Mouse (Mus musculus) midbrain, embryonic 16.5 days (tissue): Measurements from ENCODE around the gene Efemp2. TPM values are rescaled to one million over a fixed set of nuclear protein-coding genes. Genes with fewer than 3 reads are reported as not detected.

Experiments used
- ATAC-seq: fragments of 200-750 bp; cut with Nextera tagmentation; 2 replicates; pipeline ENCODE4 v1.8.0; 2017; ENCODE audit warnings: moderate TSS enrichment
- H3K27ac ChIP-seq: fragments of 300-500 bp; sonication (generic); 2 replicates; pipeline ENCODE4 v1.5.1; 2014; ENCODE audit warnings: mild to moderate bottlenecking, low read length, mixed read lengths
- H3K27me3 ChIP-seq: fragments of 300-500 bp; sonication (generic); 2 replicates; pipeline ENCODE4 v1.6.1; 2014; ENCODE audit warnings: low read depth, low read length, mixed read lengths; ENCODE audit not compliant: control insufficient read depth, insufficient read depth
- H3K36me3 ChIP-seq: fragments of 300-500 bp; sonication (generic); 2 replicates; pipeline ENCODE4 v1.6.1; 2014; ENCODE audit warnings: mild to moderate bottlenecking, low read length, moderate library complexity, mixed read lengths; ENCODE audit not compliant: control insufficient read depth, insufficient read depth
- H3K4me1 ChIP-seq: fragments of 300-500 bp; sonication (generic); 2 replicates; pipeline ENCODE4 v1.6.1; 2014; ENCODE audit warnings: mild to moderate bottlenecking, low read length, mixed read lengths; ENCODE audit not compliant: control insufficient read depth, insufficient read depth
- H3K4me2 ChIP-seq: fragments of 300-500 bp; sonication (generic); 2 replicates; pipeline ENCODE4 v1.6.1; 2014; ENCODE audit warnings: mild to moderate bottlenecking, low read length, mixed read lengths
- H3K4me3 ChIP-seq: fragments of 300-500 bp; sonication (generic); 2 replicates; pipeline ENCODE4 v1.5.1; 2014; ENCODE audit warnings: low read depth, mild to moderate bottlenecking, low read length, moderate library complexity, mixed read lengths
- H3K9ac ChIP-seq: fragments of 300-500 bp; sonication (generic); 2 replicates; pipeline ENCODE4 v1.6.1; 2014; ENCODE audit warnings: low read depth, low read length, mixed read lengths
- H3K9me3 ChIP-seq: fragments of 300-500 bp; sonication (generic); replicated peaks from 2 replicates; pipeline ENCODE4 v1.6.1; 2014; ENCODE audit warnings: mild to moderate bottlenecking, low read length, mixed read lengths; ENCODE audit not compliant: control insufficient read depth, poor library complexity, severe bottlenecking
- WGBS: fragments of 180-500 bp; shearing (Covaris S2); extraction: QIAGEN DNeasy Blood & Tissue Kit; methylation state at CpG from one replicate; pipeline ENCODE4 v1.1.7; 2014; 5-methylcytosine and 5-hydroxymethylcytosine counted together
- polyA plus RNA-seq: library from polyadenylated mRNA; unstranded; fragments of >200 nt; fragmentation: Nextera tagmentation; extraction: Ambion mirVana; gene quantifications from 2 replicates; pipeline ENCODE4 v1.2.1, GENCODE M21; 2015

The Efemp2 gene
- polyA plus RNA-seq, 1 experiment from 2014 or later, result 34.1 TPM

- Histone ChIP-seq H3K4me2 (no peak overlapping the region), H3K9me3 (no peaks in the 10 kb centered on the region), H3K4me1 (no peaks in the 10 kb centered on the region), H3K9ac (no peak overlapping the region), H3K27ac (no peak overlapping the region), H3K27me3 (no peaks in the 10 kb centered on the region), H3K4me3 (no peak overlapping the region), H3K36me3 (no peaks in the 10 kb centered on the region)
- ATAC-seq, result no peak
- WGBS, result 80% methylated on average over 8 of the region's 8 CpGs
Measured at GRCm38 (mm10) chr19:5516906-5517505, 43.3 kb downstream of the Efemp2 start.

- H3K9ac ChIP-seq, result no peak overlapping the region
- WGBS, result 90% methylated on average over 3 of the region's 3 CpGs
- no peaks in the 10 kb centered on the region for H3K27me3 ChIP-seq
- H3K4me2 ChIP-seq, result no peak overlapping the region
- no peak overlapping the region for H3K4me3 ChIP-seq
- no peaks in the 10 kb centered on the region for H3K9me3 ChIP-seq
- no peaks in the 10 kb centered on the region for H3K36me3 ChIP-seq
- no peaks in the 10 kb centered on the region for H3K4me1 ChIP-seq
- ATAC-seq, result no peak
- no peak overlapping the region for H3K27ac ChIP-seq
Measured at GRCm38 (mm10) chr19:5518721-5519120, 45.0 kb downstream of the Efemp2 start.

DNA sequence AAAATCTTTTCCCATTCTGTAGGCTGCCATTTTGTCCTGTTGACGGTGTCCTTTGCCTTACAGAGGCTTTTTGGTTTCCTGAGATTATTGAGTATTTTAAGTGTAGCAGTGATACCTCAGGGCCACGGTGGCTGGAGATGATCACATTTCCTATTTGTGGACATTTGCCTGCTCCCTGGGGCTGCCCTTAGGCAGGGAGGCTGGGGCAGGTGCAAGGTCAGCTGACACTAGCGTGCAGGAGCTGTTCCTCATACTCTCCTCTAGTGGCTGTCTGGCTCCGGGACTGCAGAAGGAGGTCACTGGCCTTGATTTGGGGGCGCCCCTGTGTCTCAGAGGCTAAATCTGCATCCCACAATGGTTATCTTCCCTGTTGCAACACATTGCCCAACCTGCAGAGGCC, 51.5 kb downstream of the Efemp2 start:
- peaks cover 7% of the 10 kb centered on the region for H3K4me1 ChIP-seq
- 69% methylated on average over 5 of the region's 5 CpGs for WGBS
- ATAC-seq, result no peak
- H3K9me3 ChIP-seq, result no peaks in the 10 kb centered on the region
- H3K4me2 ChIP-seq, result no peak overlapping the region
- H3K36me3 ChIP-seq, result no peaks in the 10 kb centered on the region
- H3K4me3 ChIP-seq, result no peak overlapping the region
- no peaks in the 10 kb centered on the region for H3K27me3 ChIP-seq
- H3K9ac ChIP-seq, result no peak overlapping the region
- H3K27ac ChIP-seq, result no peak overlapping the region

- H3K9me3 ChIP-seq, result no peaks in the 10 kb centered on the region
- H3K4me1 ChIP-seq, result peaks cover 10% of the 10 kb centered on the region
- no peaks in the 10 kb centered on the region for H3K27me3 ChIP-seq
- ATAC-seq, result peak; percentile 86
- H3K4me3 ChIP-seq, result no peak overlapping the region
- whole genome bisulfite sequencing, result 9% methylated on average over 20 of the region's 20 CpGs
- no peaks in the 10 kb centered on the region for H3K36me3 ChIP-seq
- H3K27ac ChIP-seq, result peak overlapping the region; percentile 11; the same call in 1 of the 2 replicates
- peak overlapping the region; percentile 34 for H3K4me2 ChIP-seq
- H3K9ac ChIP-seq, result 0 out of 2 replicates have a peak overlapping the region, but pooled peaks have one; percentile 24
Measured at GRCm38 (mm10) chr19:5529325-5530137, 55.8 kb downstream of the Efemp2 start.

GRCm38 (mm10) chr19:5530138-5530524, 56.4 kb downstream of the Efemp2 start:
- peaks cover 10% of the 10 kb centered on the region for H3K4me1 ChIP-seq
- H3K4me3 ChIP-seq, result no peak overlapping the region
- no peaks in the 10 kb centered on the region for H3K9me3 ChIP-seq
- no peak overlapping the region; the same call in 1 of the 2 replicates for H3K4me2 ChIP-seq
- WGBS, result 11% methylated on average over 7 of the region's 7 CpGs
- no peak for ATAC-seq
- H3K27me3 ChIP-seq, result no peaks in the 10 kb centered on the region
- no peak overlapping the region for H3K27ac ChIP-seq
- no peak overlapping the region for H3K9ac ChIP-seq
- no peaks in the 10 kb centered on the region for H3K36me3 ChIP-seq

Other genes with a start within 250 kb of the Efemp2 start
- 50.7 and 52.2 TPM in 2 replicates for gene Pacs1, start 200.8 kb upstream of the Efemp2 start, polyA plus RNA-seq
- gene Sf3b2, start 178.5 kb upstream of the Efemp2 start, polyA plus RNA-seq, result 326 and 331 TPM in 2 replicates
- 41.6 and 49.4 TPM in 2 replicates for gene Gal3st3, start 175.6 kb upstream of the Efemp2 start, polyA plus RNA-seq
- gene Catsper1, start 138.2 kb upstream of the Efemp2 start, polyA plus RNA-seq, result not detected in 2 replicates
- 7.5 and 11.1 TPM in 2 replicates for gene Cst6, start 124.4 kb upstream of the Efemp2 start, polyA plus RNA-seq
- gene Eif1ad, start 107.2 kb upstream of the Efemp2 start, polyA plus RNA-seq, result 36.6 and 38.3 TPM in 2 replicates
- gene Banf1, start 106.8 kb upstream of the Efemp2 start, polyA plus RNA-seq, result 302 and 321 TPM in 2 replicates
- gene Sart1, start 85.3 kb upstream of the Efemp2 start, polyA plus RNA-seq, result 67.7 and 68.5 TPM in 2 replicates
- not detected in 2 replicates for gene Tsga10ip, start 71.4 kb upstream of the Efemp2 start, polyA plus RNA-seq
- gene Drap1, start 49.0 kb upstream of the Efemp2 start, polyA plus RNA-seq, result 288 and 310 TPM in 2 replicates
- 61.8 and 67.9 TPM in 2 replicates for gene AI837181, start 48.8 kb upstream of the Efemp2 start, polyA plus RNA-seq
- not detected in 2 replicates for gene Fosl1, start 26.4 kb upstream of the Efemp2 start, polyA plus RNA-seq
- gene Ccdc85b, start 16.1 kb upstream of the Efemp2 start, polyA plus RNA-seq, result 9.5 and 10.2 TPM in 2 replicates
- 159 and 178 TPM in 2 replicates for gene Fibp, start 13.3 kb upstream of the Efemp2 start, polyA plus RNA-seq
- gene Ctsw, start 5.4 kb upstream of the Efemp2 start, polyA plus RNA-seq, result 5.0 and 5.2 TPM in 2 replicates
- 51.1 and 53.6 TPM in 2 replicates for gene Mus81, start 14.4 kb downstream of the Efemp2 start, polyA plus RNA-seq
- gene Cfl1, start 16.5 kb downstream of the Efemp2 start, polyA plus RNA-seq, result 3,571 and 3,575 TPM in 2 replicates
- gene 1700020D05Rik, start 29.8 kb downstream of the Efemp2 start, polyA plus RNA-seq, result not detected in 2 replicates
- gene Snx32, start 36.6 kb downstream of the Efemp2 start, polyA plus RNA-seq, result 112 and 116 TPM in 2 replicates
- gene Ovol1, start 86.7 kb downstream of the Efemp2 start, polyA plus RNA-seq, result 0.11 TPM in 1 of 2 replicates, not detected in the other
- gene Ap5b1, start 94.1 kb downstream of the Efemp2 start, polyA plus RNA-seq, result 1.9 and 2.3 TPM in 2 replicates
- gene Rnaseh2c, start 127.9 kb downstream of the Efemp2 start, polyA plus RNA-seq, result 55.5 and 58.4 TPM in 2 replicates
- gene Kat5, start 136.3 kb downstream of the Efemp2 start, polyA plus RNA-seq, result 82.0 and 83.1 TPM in 2 replicates
- gene Rela, start 163.5 kb downstream of the Efemp2 start, polyA plus RNA-seq, result 30.6 and 37.7 TPM in 2 replicates
- 17.5 and 17.7 TPM in 2 replicates for gene Sipa1, start 189.8 kb downstream of the Efemp2 start, polyA plus RNA-seq
- 9.5 and 12.9 TPM in 2 replicates for gene Map3k11, start 214.8 kb downstream of the Efemp2 start, polyA plus RNA-seq
- 23.9 and 25.3 TPM in 2 replicates for gene Pcnx3, start 215.0 kb downstream of the Efemp2 start, polyA plus RNA-seq
- gene Kcnk7, start 230.4 kb downstream of the Efemp2 start, polyA plus RNA-seq, result 0.15 TPM in 1 of 2 replicates, not detected in the other